Mouse (Mus musculus): Measurements from ENCODE around the gene Sspo. TPM values are rescaled to one million over a fixed set of nuclear protein-coding genes. Genes with fewer than 3 reads are reported as not detected.
A peak's percentile ranks its signal among the peaks of the same experiment; 100 is the strongest.

Gene Sspo
- total and polyA plus RNA-seq, 3 experiments, result 0.08 to 0.42 (median 0.17) TPM

- Histone ChIP-seq H3K4me2 (ENCODE audit: insufficient read depth, low read depth, poor library complexity, severe bottlenecking) (peak overlapping the region; percentile 17), H3K27me3 (replicated peaks) (no peaks in the 10 kb centered on the region), H3K9ac (ENCODE audit: insufficient read depth, low read depth) (peak overlapping the region; percentile 66), H3K36me3 (replicated peaks in 1 of 2; ENCODE audit: control insufficient read depth in 1 of 2, insufficient read depth in 1 of 2, low read length in 1 of 2) (peaks cover 4 to 30% of the 10 kb centered on the region in 2 experiments), H3K4me3 (replicated peaks in 1 of 3; ENCODE audit: low read depth in 2 of 3, low read length in 2 of 3, poor library complexity in 1 of 3) (peak overlapping the region; percentile 31 to 67 (median 61)), H3K4me1 (ENCODE audit: control insufficient read depth in 1 of 2, insufficient read depth in 2 of 2) (peaks cover 18 to 61% of the 10 kb centered on the region in 2 experiments), H3K79me2 (replicated peaks; ENCODE audit: control insufficient read depth, extremely low read depth, insufficient read depth, poor library complexity, severe bottlenecking) (no peaks in the 10 kb centered on the region), H3K9me3 (replicated peaks; ENCODE audit: low read length) (peaks cover 18% of the 10 kb centered on the region), H3K27ac (ENCODE audit: insufficient read depth, low read depth) (no peak overlapping the region)
- in situ Hi-C loops (cut with MboI; ENCODE audit: low pct_ligation_motif_present, low pct_unique_long_range_greater_than_20kb, low sequenced_read_pairs), result no loop called here
- dilution Hi-C loops (cut with MboI; ENCODE audit: extremely low pct_ligation_motif_present, extremely low pct_unique_long_range_greater_than_20kb, low sequenced_read_pairs), result no loop called here
- peak; percentile 95 for DNase-seq (ENCODE audit: extremely low read depth)
- TF ChIP-seq ELF1 (IDR thresholded peaks at IDR 0.05; ENCODE audit: low read depth, low read length), result peak; percentile 73
- TF ChIP-seq SIN3A (IDR thresholded peaks at IDR 0.05; ENCODE audit: low read length), result 0 out of 2 replicates have a peak, but pooled peaks have one; percentile 20
- TF ChIP-seq ZC3H11A (IDR thresholded peaks at IDR 0.05; ENCODE audit: low read depth, low read length), result no peak
- TF ChIP-seq E2F4 (IDR thresholded peaks at IDR 0.05; ENCODE audit: insufficient replicate concordance, low read depth, low read length), result no peak
- TF ChIP-seq MAX (IDR thresholded peaks at IDR 0.05; ENCODE audit: low read length), result peak; percentile 67
- TF ChIP-seq USF2 (conservative IDR thresholded peaks at IDR 0.05; ENCODE audit: low read depth, low read length), result no peak
- TF ChIP-seq ZNF384 (IDR thresholded peaks at IDR 0.05; ENCODE audit: low read depth, low read length), result no peak
- TF ChIP-seq MEF2A (IDR thresholded peaks at IDR 0.05; ENCODE audit: borderline replicate concordance, low read depth, low read length), result no peak; the same call in 1 of the 2 replicates
- no peak for TF ChIP-seq BHLHE40 (IDR thresholded peaks at IDR 0.05; ENCODE audit: low read depth, low read length)
- TF ChIP-seq RCOR1 (conservative IDR thresholded peaks at IDR 0.05; ENCODE audit: low read depth, low read length), result no peak
- TF ChIP-seq CHD2 (IDR thresholded peaks at IDR 0.05; ENCODE audit: low read length), result peak; percentile 84
- no peak for TF ChIP-seq SMC3 (IDR thresholded peaks at IDR 0.05; ENCODE audit: low read depth, low read length)
- peak; percentile 89 for TF ChIP-seq MAZ (IDR thresholded peaks at IDR 0.05; ENCODE audit: low read depth, low read length)
- TF ChIP-seq MAFK (IDR thresholded peaks at IDR 0.05; ENCODE audit: insufficient replicate concordance, low read length), result no peak
- TF ChIP-seq ZKSCAN1 (IDR thresholded peaks at IDR 0.05; ENCODE audit: borderline replicate concordance, low read depth, low read length), result no peak
- no peak; the same call in 1 of the 2 replicates for TF ChIP-seq RAD21 (IDR thresholded peaks at IDR 0.05; ENCODE audit: low read depth, low read length)
- TF ChIP-seq POLR2A (IDR thresholded peaks at IDR 0.05; ENCODE audit: low read depth, low read length), result peak; percentile 63
- no peak for TF ChIP-seq JUND (conservative IDR thresholded peaks at IDR 0.05; ENCODE audit: low read depth, low read length)
- TF ChIP-seq EP300 (IDR thresholded peaks at IDR 0.05; ENCODE audit: low read length), result no peak
- TF ChIP-seq IRF4 (IDR thresholded peaks at IDR 0.05; ENCODE audit: low read depth, low read length), result peak; percentile 10; the same call in 1 of the 2 replicates
- no peak for TF ChIP-seq CHD1 (IDR thresholded peaks at IDR 0.05; ENCODE audit: low read depth, low read length)
- TF ChIP-seq UBTF (IDR thresholded peaks at IDR 0.05; ENCODE audit: low read depth, low read length), result no peak
- TF ChIP-seq MYC (IDR thresholded peaks at IDR 0.05; ENCODE audit: low read depth, low read length), result 0 out of 2 replicates have a peak, but pooled peaks have one; percentile 18
- no peak for TF ChIP-seq PAX5 (IDR thresholded peaks at IDR 0.05; ENCODE audit: low read length)
- TF ChIP-seq GABPA (IDR thresholded peaks at IDR 0.05; ENCODE audit: insufficient replicate concordance, low read depth, low read length), result no peak
- TF ChIP-seq TCF12 (IDR thresholded peaks at IDR 0.05; ENCODE audit: low read depth, low read length), result peak; percentile 48; the same call in 1 of the 2 replicates
- TF ChIP-seq TBP (conservative IDR thresholded peaks at IDR 0.05; ENCODE audit: low read depth, low read length), result peak; percentile 59
- TF ChIP-seq MXI1 (IDR thresholded peaks at IDR 0.05; ENCODE audit: low read depth, low read length), result no peak
- TF ChIP-seq NRF1 (IDR thresholded peaks at IDR 0.05; ENCODE audit: low read depth, low read length), result 0 out of 2 replicates have a peak, but pooled peaks have one; percentile 24
- no peak for TF ChIP-seq CTCF (conservative IDR thresholded peaks at IDR 0.05 in 1 of 2, IDR thresholded peaks at IDR 0.05 in 1 of 2; ENCODE audit: low read depth in 2 of 2, low read length in 2 of 2)
- no peak for TF ChIP-seq ETS1 (conservative IDR thresholded peaks at IDR 0.05; ENCODE audit: low read depth, low read length)
Observed at GRCm38 (mm10) chr6:48443592-48444309, 4.3 kb upstream of the Sspo start.

All from CH12.LX (cell line).